Mouse (Mus musculus) thymus, adult 18-20 months (tissue): ENCODE data around the gene Usmg5.
"Not testable (repeated sequence)": the region's sequence is repeated elsewhere in the genome, so short reads cannot be mapped to it uniquely, and the experiment has no call there.

Source experiments
- DNase-seq, 2 experiments: peaks; one replicate each; pipeline ENCODE4 v3.0.0; 2022; ENCODE audit warnings: mixed read lengths in 2 of 2

Gene Usmg5

DNA sequence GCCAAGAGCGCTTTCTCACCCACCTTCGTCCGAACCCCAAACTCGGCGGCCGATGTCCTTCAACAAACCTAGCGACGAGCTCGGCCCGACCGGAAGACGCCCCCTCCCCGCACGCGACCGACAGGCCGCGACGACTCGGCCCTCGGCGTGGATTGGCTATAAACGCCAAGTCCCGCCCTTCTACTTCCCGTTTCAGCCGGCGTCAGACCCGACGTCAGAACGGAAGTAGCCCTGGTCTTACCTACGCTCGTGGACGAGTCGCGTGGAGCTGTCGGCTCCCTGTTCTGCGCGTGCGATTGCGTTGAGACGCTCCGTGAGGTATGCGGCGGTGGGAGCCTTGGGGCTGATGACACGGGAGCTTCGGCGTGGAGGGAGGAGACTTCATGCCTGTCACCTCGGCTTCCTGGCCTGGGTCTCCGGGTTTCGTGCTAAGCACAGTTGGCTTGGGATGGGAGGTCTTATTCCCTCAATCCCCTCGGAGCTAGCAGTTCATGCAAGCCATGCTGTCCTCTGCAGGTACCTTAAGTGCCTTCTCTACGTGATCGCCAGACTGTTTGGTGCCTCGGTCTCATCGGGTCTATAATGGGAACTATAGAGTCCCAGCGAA is at the start of gene Usmg5, which contains the start of gene Pdcd11:
TSS of gene Usmg5 (minus strand) at position 98 of the 607 bp plus-strand sequence.
TSS of gene Pdcd11 (plus strand) at position 219 of the 607 bp plus-strand sequence.
- peak; percentile 91 to 92 for DNase-seq

DNA sequence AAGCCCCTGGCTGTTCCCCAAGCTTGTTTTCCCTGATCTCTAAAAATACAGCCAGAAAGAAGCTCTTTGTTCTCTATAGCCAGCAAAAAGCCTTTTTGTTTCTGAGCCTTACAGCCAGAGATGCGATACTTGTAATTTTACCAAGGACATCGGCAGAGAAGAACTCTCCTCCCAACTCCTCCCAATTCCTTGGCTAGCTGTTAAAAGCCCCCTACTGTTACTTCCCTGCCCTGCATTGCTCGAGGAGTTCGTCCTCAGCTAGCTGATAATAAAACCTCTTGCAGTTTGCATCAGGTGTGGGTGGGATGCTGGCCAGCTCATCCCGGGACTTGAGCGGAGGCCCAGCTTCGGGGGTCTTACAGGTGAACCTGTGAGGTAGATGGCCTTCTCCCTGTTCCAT is 49.2 kb upstream of the Usmg5 start:
- not testable (repeated sequence) for DNase-seq

DNA sequence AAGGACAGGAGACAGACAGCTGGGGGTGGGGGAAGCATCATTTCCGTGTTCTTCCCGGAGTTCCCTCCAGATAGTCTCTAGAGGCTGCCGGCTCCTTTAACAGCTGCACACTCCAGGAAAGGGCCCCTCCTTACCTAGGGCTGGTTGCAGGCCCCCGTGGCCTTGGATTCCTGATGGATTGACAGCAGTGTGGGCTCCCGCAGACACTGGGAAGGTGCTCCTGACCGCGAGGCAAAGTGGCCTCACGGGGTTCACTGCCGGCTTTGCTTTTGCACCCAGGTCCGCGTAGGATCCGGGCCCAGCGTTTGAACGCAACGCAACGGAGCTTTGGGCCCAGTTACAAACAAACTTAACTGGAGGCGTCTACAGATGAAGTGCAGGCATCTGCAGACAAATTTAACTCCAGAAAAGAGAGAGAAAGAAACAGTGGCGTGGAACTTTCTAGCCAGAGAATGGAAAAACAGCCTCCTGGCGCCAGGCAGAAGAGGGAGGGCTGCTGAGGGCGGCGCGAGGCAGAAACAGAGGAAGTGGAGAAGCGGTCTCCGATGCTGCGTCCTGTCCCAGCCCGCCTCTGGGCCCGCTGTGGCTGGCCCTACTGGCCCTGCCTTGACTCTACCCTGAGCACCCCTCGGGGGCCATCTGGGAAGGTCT is 47.4 kb upstream of the Usmg5 start, which contains the start of gene Calhm2:
TSS of gene Calhm2 (minus strand) at position 524 of the 651 bp plus-strand sequence.
- peak; percentile 41 to 44 for DNase-seq

DNA sequence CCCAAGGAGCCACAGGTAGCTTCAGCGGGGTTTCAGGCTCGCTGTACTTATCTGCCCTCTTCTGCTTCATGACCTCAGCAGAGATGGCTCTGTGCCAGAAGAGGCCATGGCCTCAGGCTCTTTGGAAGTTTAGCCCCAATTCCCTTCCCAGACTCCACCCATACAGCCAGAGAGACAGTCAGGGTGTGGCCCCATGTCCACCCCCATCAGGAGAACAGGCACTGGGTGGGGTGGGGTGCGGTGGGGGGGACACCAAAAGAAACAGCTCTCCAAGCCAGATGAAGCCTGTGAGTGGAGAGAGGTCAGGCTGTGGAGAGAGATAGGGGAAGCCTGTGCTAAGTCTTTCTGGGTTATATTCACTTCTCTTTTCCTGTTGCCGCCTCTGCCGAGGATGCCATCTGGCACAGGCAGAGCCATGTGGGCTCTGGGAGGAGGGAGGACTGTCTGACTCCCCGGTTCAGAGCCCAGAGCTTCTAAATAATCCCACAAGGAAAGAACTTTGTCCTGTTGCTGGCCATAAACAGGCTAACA is 46.7 kb upstream of the Usmg5 start:
- DNase-seq: peak in 1 of 2 experiments; percentile 9

DNA sequence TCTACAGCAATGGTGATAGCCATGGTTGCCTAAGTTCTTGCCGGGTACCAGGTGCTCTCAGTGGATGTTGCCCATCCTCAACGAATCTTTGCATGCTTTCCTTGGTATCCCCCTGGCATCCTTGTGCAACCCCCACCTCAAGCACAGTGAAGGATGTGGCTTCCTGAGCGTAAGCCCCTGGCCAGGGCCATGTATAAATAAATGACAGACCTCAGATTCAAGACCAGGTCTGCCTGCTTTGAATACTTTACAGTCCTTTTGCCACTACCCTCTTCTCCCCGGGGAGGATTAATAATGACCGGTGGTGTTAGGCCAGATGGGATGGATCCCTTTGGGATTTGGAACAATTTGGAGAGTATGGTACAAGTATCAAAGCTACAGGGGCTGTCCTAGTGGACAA is 45.7 kb upstream of the Usmg5 start:
- DNase-seq: no peak

DNA sequence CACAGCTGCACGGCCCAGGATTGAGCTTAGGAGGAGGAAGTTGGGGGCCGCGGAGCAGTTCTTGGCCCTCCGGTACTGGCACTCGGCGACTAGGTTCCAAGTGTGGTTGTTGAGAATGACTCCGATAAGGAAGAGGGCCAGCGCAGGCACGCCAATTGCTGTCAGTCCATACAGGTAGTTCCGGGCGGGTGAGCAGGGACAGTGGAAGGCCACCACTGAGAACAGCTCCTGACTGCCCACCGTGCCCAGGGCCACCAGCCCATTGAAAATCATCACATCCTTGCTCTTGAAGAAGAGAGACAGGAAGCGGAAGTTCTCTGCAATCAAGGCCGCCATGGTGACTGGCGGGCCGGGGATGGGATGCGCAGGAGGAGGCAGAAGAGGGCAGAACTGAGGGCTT is 45.1 kb upstream of the Usmg5 start:
- DNase-seq: no peak

DNA sequence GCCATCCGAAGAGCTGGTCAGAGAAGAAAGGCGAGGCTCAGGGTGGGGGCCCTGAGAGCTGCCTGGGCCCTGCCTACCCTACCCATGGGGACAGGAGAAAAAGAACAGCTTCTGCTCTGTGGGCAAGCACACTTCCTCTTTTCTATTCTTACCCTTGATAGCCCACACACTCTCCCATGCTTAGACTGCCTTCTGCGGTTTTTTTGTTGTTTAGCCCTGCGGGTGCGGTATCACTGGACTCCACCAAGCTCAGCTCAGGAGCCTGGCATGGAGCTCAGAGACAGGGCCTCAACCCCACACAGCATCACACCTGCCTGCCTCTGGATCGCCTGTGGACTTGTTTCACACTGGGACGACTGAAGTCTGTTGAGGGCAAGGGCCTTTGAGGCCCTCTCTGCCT is 42.7 kb upstream of the Usmg5 start:
- DNase-seq: no peak

DNA sequence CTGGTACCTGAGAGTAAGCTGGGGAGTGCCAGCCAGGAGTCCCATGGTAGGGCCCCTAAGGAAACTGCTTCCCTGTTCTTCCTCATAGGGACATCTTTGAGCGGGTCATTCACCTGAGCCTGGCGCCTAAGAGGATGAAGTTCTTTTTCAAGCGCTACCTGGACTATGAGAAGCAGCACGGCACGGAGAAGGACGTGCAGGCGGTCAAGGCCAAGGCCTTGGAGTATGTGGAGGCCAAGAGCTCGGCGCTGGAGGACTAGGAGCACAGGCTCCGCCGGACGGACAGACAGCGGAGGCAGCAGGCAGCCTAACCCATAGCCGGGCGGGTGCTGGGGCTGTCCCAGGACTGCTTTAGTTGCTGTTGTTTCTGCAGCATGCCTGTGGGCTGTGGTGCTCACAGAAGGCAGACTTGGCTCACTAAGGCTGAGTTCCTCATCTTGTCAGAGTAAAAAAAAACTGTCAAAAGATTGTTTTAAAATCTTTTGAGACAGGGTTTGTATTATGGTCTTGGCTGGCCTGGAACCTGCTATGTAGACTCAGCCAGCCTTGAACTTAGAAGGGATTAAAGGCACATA is 40.2 kb upstream of the Usmg5 start:
- DNase-seq: no peak

DNA sequence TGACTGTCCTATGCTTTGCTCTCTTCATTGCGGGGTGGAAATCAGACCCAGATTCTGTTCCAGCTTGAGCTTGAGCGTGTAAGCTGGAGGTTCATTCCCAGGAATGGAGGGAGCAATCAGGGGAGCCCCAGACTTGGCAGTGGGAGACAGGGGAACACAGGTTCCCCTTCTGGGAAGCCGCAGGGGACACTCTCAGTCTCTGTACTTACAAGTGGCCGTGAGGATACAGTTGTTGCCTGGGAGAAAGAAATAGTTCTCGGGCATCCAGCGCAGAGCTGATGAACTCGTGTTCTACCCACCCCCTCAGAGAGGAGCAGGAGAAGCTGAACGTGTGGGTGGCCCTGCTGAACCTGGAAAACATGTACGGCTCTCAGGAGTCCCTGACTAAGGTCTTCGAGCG is 38.4 kb upstream of the Usmg5 start:
- no peak for DNase-seq

DNA sequence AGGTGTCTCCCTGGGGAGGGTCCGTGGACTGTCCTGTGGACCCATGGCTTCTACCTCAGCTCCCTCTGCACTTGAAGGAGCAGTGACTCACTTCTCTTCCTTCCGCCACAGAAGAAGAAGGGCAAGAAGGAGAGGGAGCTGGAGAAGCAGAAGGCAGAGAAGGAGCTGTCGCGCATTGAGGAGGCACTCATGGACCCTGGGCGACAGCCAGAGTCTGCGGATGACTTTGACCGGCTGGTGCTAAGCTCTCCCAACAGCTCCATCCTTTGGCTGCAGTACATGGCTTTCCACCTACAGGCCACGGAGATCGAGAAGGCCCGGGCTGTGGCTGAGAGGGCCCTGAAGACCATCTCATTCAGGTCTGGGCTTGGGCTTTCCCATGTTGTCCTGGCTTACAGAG is 37.7 kb upstream of the Usmg5 start:
- DNase-seq: no peak

DNA sequence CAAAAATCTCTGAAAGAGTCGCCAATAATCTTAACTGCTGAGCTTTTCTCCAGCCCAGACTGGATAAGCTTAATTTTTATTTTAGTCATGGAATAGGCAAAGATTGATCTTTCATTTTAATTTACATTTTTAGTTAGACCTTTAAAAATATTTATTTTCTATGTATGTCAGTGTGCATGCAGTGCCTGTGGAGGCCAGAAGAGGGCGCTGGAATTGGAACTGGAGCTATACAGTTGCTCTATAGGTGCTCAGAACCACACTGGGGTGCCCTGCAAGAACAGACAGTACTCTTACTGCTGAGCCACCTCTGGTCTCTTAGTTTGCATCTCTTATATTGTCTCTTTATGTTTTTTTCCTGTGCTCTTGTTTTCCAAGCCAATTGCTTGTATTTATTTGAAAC is 32.4 kb upstream of the Usmg5 start:
- no peak for DNase-seq

DNA sequence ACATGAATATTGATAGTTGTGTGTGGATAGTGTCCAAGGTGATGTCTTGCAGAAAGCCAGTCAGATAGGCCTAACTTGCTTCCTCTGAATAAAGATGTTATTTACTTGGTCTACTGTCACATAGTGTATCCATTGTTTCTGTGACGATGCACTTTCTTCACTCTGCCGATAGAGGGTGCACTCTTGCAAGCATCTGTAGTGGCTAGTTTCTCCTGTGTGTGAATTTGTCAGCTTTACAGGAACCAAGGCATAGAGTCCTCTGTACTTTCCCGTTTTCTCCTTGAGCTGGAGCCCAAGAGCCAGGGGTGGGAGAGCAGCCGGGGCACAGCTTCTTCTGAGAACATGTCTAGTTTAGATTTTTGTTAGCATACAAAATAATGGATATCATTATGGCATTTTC is 30.6 kb upstream of the Usmg5 start:
- DNase-seq: no peak

DNA sequence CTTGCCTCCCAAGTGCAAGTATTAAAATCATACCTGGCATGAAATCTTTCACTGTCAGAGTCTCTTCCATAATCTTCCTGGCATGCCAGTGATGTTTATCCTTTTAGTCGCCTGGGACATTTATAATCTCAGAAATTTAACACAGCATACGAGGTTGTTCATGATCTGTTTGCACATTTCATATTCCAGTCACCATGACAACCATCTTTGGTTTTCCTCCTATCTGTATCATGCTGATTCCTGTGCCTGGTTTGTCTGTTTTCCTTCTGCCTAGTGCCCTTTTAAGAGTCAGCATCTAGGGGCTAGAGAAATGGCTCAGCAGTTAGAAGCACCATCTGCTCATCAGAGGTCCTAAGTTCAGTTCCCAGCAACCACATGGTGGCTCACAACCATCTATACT is 28.2 kb upstream of the Usmg5 start:
- DNase-seq: no peak

DNA sequence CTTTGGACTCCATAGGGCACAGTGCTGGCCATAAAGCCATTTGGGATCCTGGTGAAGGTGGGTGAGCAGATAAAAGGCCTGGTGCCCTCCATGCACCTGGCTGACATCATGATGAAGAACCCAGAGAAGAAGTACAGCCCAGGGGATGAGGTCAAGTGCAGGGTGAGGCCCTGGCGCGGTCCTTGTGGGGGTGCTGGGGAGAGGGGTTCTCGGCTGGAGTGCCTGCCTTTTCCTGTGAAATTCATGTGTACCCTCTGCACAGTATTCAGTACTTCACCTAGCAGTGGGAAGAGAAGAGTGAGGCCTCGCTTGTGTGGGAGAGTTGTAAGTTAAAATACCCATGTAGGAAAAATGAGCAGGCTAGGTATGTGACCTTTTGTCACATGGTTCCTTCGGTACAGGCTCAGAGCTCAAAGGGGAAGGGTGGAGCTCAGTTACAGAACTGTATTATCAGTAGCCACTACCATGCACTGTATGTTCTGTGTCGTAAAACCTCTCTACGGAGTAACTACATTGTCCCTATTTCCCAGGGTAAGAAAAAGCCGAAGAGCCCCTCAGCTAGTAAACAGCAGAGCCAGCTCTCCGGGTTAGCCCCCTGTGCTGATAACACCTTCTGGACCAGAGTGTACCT is 14.3 kb upstream of the Usmg5 start:
- DNase-seq: no peak

DNA sequence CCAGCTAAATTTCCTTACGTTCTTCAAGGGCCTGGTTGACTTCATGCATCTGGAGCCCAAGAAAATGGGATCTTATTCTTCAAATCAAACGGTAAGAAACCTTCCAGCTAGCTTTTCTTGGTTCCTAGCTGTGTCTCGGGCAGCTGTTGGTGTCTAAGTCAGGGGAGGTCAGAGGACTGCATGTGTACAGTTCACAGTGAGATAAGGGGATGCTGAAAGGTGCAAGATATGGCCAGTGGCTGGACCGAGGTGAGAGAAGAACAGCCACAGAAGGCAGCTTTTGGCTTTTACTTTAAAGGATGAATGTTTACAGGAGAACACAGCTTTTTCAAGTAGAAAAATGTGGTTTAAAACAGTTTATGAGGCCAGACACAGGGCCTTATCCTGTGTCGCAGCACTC is 10.6 kb upstream of the Usmg5 start:
- DNase-seq: no peak

DNA sequence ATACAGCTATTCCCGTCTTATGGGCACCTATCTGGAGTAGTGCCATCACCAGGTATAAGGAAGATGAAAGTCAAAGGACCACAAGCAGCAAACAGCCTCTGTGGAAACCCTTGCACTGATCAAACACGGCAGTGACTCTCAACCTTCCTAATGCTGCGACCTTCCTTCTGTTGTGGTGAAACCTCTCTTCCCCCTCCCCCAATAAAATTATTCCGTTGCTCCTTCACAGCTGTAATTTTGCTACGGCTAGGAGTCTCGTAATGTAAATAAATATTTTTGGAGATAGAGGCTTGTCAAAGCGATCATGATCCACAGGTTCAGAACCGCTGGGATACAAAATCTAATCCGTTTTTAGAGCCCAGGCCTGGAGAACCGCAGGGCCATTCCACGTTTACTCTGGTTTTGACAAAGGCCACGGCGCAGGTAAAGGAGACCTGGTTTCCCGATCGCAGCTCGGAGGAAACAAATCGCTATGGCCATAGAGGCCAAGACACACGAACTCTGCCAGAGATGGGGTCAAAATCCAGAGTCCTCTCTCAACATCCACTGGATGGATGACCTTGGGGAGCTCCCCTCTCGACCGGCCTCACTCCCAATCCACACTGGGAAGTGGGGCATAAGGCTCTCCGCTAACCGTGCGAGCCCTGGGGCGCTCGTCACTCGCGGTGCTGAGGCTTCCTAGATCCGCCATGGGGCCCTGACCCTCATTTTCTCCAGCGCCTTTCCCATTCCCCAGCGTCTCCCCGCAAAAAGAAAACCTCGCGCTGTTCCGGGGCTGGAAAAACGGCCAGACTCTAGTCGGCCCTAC is 525 bp downstream of the Usmg5 start:
- no peak for DNase-seq

DNA sequence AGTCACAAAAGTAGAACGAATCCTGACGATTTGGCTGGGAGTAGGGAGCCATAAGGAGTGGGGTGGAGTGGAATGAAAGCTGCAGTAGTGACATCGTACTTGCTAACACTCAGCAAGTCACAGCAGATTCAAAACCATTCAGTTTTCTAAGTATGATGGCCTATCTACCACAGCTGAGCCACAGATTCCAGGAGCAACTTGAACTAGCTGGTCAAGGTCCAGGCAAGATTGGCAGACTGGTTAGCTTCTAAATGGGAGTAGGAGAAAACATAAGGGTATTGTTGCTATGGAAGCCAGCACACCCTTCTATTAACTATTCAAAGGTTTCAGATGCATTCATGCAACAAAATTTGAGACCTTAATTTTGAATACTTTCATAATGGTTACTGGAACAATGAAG is 2.2 kb downstream of the Usmg5 start:
- DNase-seq: no peak

DNA sequence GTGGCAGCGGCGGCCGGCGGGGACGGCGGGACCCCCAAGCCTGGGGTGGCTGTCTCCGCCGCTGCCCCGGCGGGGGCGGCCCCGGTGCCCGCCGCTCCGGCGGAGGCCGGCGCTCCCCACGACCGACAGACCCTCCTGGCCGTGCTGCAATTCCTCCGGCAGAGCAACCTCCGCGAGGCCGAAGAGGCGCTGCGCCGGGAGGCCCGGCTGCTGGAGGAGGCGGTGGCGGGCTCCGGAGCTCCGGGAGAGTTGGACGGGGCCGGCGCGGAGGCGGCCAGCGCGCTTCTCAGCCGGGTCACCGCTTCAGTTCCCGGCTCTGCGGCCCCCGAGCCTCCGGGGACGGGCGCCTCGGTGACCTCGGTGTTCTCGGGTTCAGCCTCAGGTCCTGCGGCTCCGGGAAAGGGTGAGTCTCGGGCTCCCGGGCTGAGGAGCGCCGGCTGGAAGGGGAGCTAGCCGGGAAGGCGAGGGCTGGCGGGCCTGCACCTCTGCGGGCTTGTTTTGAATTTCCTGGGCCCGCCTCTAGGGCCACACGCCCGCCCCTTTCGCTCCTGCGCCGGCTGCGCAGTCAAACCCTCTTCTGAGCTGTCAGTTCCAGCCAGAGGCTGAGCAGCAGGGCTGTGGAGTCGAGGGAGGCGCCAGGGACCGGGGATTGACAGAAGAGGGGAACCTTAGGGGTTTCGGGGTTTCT is 22.4 kb downstream of the Usmg5 start:
- DNase-seq: peak; percentile 83 to 86

DNA sequence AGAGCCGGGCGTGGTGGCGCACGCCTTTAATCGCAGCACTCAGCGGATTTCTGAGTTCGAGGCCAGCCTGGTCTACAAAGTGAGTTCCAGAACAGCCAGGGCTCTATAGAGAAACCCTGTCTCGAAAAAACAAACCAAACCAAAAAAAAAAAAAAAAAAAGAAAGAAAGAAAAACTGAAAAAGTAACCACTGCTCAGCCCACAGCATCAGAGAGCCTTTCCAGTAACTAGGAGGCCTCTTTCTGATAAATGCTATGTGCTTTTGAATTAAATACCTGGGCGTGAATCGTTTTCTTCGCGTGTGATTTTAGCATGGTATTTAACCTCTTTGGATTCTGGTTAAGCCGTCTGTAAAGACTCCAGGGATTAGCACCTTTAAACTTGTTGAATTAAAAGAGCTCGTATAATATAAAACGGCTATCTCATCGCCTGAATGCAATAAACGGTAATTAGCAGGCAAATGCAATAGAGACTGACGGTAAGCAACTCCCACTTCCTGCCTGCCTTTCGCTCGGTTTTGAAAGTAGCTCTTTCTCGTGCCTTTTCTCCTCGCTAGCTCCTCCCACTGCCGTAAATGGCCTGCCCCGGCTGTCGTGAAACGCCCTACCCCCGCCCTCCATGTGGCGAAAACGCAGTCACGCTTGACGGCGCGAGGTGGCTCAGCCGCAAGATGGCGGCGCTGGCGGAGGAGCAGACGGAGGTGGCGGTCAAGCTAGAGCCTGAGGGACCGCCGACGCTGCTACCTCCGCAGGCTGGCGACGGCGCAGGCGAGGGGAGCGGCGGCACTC is 23.2 kb downstream of the Usmg5 start, which contains the start of gene Taf5:
TSS of gene Taf5 (plus strand) at position 651 of the 787 bp plus-strand sequence.
- peak; percentile 95 to 97 for DNase-seq

DNA sequence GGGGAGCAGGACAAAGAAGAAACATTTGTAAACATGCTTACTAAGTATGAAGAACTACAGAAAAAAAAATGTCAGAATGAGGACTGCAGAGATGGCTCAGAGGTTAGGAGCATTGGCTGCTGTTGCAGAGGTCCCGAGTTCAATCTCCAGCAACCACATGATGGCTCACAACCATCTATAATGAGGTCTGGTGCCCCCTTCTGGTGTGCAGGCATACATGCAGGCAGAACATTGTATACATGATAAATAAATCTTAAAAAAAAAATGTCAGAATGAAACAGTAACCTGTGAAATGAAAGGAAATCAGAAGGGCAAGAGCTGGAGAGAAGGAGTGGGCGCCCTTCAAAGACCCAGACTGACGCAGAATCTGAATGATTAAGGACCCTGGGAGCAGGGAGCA is 24.6 kb downstream of the Usmg5 start:
- no peak for DNase-seq

DNA sequence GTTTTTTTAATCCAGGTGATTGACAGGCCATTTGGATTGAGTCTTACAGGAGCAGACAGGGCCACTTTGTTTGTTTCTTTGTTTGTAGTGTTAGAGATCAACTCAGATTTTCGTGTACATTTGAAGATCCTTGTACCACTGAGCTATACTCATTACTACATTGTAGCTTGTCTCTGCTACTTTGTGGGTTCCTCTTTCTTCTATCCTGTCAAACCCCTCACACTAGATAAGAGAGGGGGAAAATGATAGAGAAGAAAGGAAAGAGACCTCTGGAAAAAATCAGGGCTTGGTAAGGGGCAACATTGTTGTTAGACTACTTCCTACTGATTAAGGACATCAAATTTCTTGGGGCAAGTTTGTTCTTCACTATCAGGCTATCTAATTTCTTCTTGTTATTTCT is 32.8 kb downstream of the Usmg5 start:
- no peak for DNase-seq
